Mouse (Mus musculus) C2C12 (cell line): Measurements from ENCODE around the gene Zfyve28. TPM values are rescaled to one million over a fixed set of nuclear protein-coding genes. Genes with fewer than 3 reads are reported as not detected.

ENCODE experiments used
- H3K27me3 ChIP-seq: one replicate; pipeline ENCODE4 v1.6.1; 2011; ENCODE audit not compliant: control insufficient read depth, insufficient read depth, insufficient read length
- H3K36me3 ChIP-seq: one replicate; pipeline ENCODE4 v1.6.1; 2011; ENCODE audit not compliant: control insufficient read depth, insufficient read depth
- H3K4me3 ChIP-seq: one replicate; pipeline ENCODE4 v1.5.1; 2011; ENCODE audit warnings: mild to moderate bottlenecking, control low read depth; ENCODE audit not compliant: poor library complexity, insufficient read depth, severe bottlenecking
- H3K79me2 ChIP-seq: one replicate; pipeline ENCODE4 v1.6.1; 2011; ENCODE audit not compliant: control insufficient read depth, insufficient read depth
- H3K79me3 ChIP-seq: one replicate; pipeline ENCODE4 v1.6.1; 2011; ENCODE audit warnings: low read depth, control low read depth
- H3ac ChIP-seq: one replicate; pipeline ENCODE3; 2011; ENCODE audit warnings: low read depth; ENCODE audit not compliant: control insufficient read depth, insufficient read length
- CEBPB ChIP-seq: IDR thresholded peaks from one replicate; pipeline ENCODE4 v1.6.1; 2011; ENCODE audit warnings: low read depth, mild to moderate bottlenecking, control low read depth, moderate library complexity
- CTCF ChIP-seq: IDR thresholded peaks from one replicate; pipeline ENCODE4 v1.5.1; 2011; ENCODE audit not compliant: control insufficient read depth, insufficient read depth, insufficient read length
- FOSL1 ChIP-seq: IDR thresholded peaks from one replicate; pipeline ENCODE4 v1.8.0; 2011; ENCODE audit warnings: mild to moderate bottlenecking, low read length; ENCODE audit not compliant: poor library complexity, insufficient read depth, severe bottlenecking
- MAX ChIP-seq: IDR thresholded peaks from one replicate; pipeline ENCODE4 v1.6.1; 2011; ENCODE audit warnings: mild to moderate bottlenecking, control low read depth
- MYOD1 ChIP-seq: IDR thresholded peaks from one replicate; pipeline ENCODE4 v1.6.1; 2011; ENCODE audit warnings: low read depth; ENCODE audit not compliant: control insufficient read depth, insufficient read length
- MYOG ChIP-seq: IDR thresholded peaks from one replicate; pipeline ENCODE4 v1.6.1; 2011; ENCODE audit not compliant: control insufficient read depth, insufficient read length; ENCODE audit errors: extremely low read depth
- USF1 ChIP-seq: IDR thresholded peaks from one replicate; pipeline ENCODE4 v1.6.1; 2011; ENCODE audit warnings: low read depth, mild to moderate bottlenecking, control low read depth, moderate library complexity
- polyA plus RNA-seq: library from polyadenylated mRNA; unstranded; fragments of >200 nt; fragmentation: generic; extraction: Trizol; gene quantifications from one replicate; pipeline ENCODE4 v1.2.1, GENCODE M21; 2012; ENCODE audit warnings: missing spikeins

Zfyve28 gene
- polyA plus RNA-seq, 1 experiment: 0.09 TPM

GRCm38 (mm10) chr5:34185791-34186190 is 102.5 kb downstream of the Zfyve28 start:
- H3K4me3 ChIP-seq: no peak overlapping the region
- H3K27me3 ChIP-seq: no peaks in the 10 kb centered on the region
- no peaks in the 10 kb centered on the region for H3K36me3 ChIP-seq
- H3ac ChIP-seq: no peak overlapping the region
- no peaks in the 10 kb centered on the region for H3K79me2 ChIP-seq
- H3K79me3 ChIP-seq: no peaks in the 10 kb centered on the region
- TF ChIP-seq MAX (no peak), FOSL1 (no peak), CEBPB (no peak), MYOG (no peak), MYOD1 (no peak), CTCF (no peak), USF1 (no peak)

- Histone ChIP-seq H3K4me3 (no peak overlapping the region), H3K79me2 (no peaks in the 10 kb centered on the region), H3K79me3 (no peaks in the 10 kb centered on the region), H3K27me3 (no peaks in the 10 kb centered on the region), H3ac (no peak overlapping the region), H3K36me3 (no peaks in the 10 kb centered on the region)
- TF ChIP-seq MYOD1 (no peak), MYOG (no peak), CTCF (no peak), CEBPB (no peak), FOSL1 (no peak), USF1 (no peak), MAX (no peak)
Measured at GRCm38 (mm10) chr5:34185051-34185580, 103.1 kb downstream of the Zfyve28 start.

- TF ChIP-seq CTCF (no peak), FOSL1 (no peak), CEBPB (no peak)
- no peaks in the 10 kb centered on the region for H3K36me3 ChIP-seq
- H3K79me3 ChIP-seq: no peaks in the 10 kb centered on the region
- H3K27me3 ChIP-seq: no peaks in the 10 kb centered on the region
- H3ac ChIP-seq: no peak overlapping the region
- H3K4me3 ChIP-seq: no peak overlapping the region
- H3K79me2 ChIP-seq: no peaks in the 10 kb centered on the region
Measured at GRCm38 (mm10) chr5:34183976-34184375, 104.3 kb downstream of the Zfyve28 start.

GRCm38 (mm10) chr5:34183156-34183880 is 104.9 kb downstream of the Zfyve28 start:
- no peak overlapping the region for H3K4me3 ChIP-seq
- H3K79me2 ChIP-seq: no peaks in the 10 kb centered on the region
- no peaks in the 10 kb centered on the region for H3K27me3 ChIP-seq
- H3ac ChIP-seq: no peak overlapping the region
- TF ChIP-seq MAX: no peak
- no peak for TF ChIP-seq FOSL1
- TF ChIP-seq CEBPB: no peak
- no peak for TF ChIP-seq CTCF
- no peak for TF ChIP-seq MYOG
- TF ChIP-seq USF1: no peak
- TF ChIP-seq MYOD1: no peak
- H3K79me3 ChIP-seq: no peaks in the 10 kb centered on the region
- no peaks in the 10 kb centered on the region for H3K36me3 ChIP-seq

GRCm38 (mm10) chr5:34182486-34182885 is 105.8 kb downstream of the Zfyve28 start:
- TF ChIP-seq MAX: no peak
- no peak for TF ChIP-seq CTCF
- TF ChIP-seq FOSL1: no peak
- TF ChIP-seq CEBPB: no peak
- no peak for TF ChIP-seq USF1
- no peak for TF ChIP-seq MYOG
- TF ChIP-seq MYOD1: no peak
- Histone ChIP-seq H3K79me2 (no peaks in the 10 kb centered on the region), H3K36me3 (no peaks in the 10 kb centered on the region), H3K79me3 (no peaks in the 10 kb centered on the region), H3K27me3 (no peaks in the 10 kb centered on the region), H3ac (no peak overlapping the region), H3K4me3 (no peak overlapping the region)
